Mouse (Mus musculus) thymus, postnatal 25 days (tissue): ENCODE data around the gene Arrdc2.
"Not testable (repeated sequence)": the region's sequence is repeated elsewhere in the genome, so short reads cannot be mapped to it uniquely, and the experiment has no call there.

Source experiments
- DNase-seq: peaks from one replicate; pipeline ENCODE4 v3.0.0; 2022

Gene Arrdc2

GRCm38 (mm10) chr8:70838654-70839407, 689 bp downstream of the Arrdc2 start:
- DNase-seq, result no peak

DNA sequence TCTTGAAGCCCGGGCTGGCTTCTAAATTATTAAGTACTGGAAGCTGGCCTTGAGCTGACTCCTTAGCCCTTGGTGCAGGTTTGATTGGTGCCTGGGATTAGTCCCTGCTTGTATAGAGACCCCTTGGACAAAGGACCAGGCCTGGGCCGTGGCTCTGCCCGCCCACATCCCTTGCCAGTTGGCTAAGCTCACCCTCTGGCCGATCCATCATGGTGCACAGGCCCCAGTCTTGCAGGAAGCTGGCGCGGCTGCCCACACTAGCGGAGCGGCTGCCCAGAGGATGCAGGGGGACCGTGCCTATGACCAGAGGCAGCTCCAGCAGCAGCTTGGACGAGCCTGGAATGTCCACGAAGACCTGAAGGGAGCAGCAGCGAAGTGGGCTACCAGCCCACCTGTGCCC, 2.9 kb downstream of the Arrdc2 start:
- no peak for DNase-seq

- no peak for DNase-seq
Measured at GRCm38 (mm10) chr8:70834071-70834470, 5.4 kb downstream of the Arrdc2 start.

GRCm38 (mm10) chr8:70833520-70833919, 6.0 kb downstream of the Arrdc2 start:
- DNase-seq, result no peak

GRCm38 (mm10) chr8:70833018-70833482, 6.5 kb downstream of the Arrdc2 start:
- DNase-seq, result peak; percentile 48

- DNase-seq, result no peak
Measured at GRCm38 (mm10) chr8:70832371-70832770, 7.1 kb downstream of the Arrdc2 start.

- no peak for DNase-seq
Measured at GRCm38 (mm10) chr8:70831517-70831916, 8.0 kb downstream of the Arrdc2 start.

DNA sequence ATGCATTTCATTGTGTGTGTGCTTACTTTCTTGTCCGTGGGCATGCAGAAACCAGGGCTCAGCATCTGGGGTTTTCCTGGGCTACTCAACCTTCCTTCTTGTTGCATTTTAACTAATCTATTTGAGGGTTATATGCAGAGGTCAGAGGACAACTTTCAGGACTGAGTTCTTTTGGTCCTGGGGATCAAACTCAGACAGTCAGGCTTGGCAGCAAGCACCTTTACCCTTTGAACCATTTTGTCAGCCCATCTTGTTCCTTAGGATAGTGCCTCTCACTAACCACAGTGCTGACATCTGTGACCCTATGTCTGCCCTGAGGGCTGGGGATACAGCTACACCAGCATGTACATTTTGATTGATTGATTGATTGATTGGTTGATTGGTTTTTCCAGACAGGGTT, 11.7 kb downstream of the Arrdc2 start:
- no peak for DNase-seq

DNA sequence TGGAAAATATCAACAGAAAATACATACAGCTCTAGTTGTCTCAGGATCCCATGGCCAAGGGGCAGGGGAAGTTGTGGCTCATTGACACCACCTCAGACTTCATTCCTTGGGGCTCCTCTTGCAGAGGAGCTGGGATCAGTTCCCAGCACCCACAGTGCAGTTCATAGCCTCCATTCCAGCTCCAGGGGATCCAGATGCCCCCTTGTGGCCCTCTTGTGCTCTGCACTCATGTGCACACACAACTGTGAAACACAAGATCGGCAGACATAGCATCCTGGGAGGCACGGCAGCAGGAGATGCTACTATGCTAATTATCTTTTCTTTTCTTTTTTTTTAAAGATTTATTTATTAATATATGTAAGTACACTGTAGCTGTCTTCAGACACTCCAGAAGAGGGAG, 12.5 kb downstream of the Arrdc2 start:
- DNase-seq, result no peak

- DNase-seq, result no peak
Measured at GRCm38 (mm10) chr8:70825816-70826215, 13.7 kb downstream of the Arrdc2 start.

DNA sequence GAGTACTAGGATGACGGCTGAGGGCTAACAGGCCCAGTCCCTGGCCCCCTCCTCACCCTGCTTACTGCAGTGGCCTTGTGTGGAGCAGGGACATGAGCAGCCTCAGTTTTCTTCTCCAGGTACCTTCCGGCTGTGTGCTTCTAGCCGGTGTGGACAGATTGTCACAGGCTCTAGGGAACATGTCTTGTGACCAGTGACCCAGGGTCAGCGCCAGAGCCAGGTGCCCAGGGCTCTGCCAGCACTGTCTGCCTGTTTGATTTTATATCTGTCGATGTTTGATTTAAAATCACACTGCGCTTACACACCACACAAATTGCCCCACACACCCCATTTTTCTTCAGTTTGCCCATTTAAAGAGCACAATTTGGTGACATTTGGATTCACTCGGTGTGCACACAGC, 15.7 kb downstream of the Arrdc2 start:
- no peak for DNase-seq

GRCm38 (mm10) chr8:70822594-70822993, 16.9 kb downstream of the Arrdc2 start:
- DNase-seq, result not testable (repeated sequence)

DNA sequence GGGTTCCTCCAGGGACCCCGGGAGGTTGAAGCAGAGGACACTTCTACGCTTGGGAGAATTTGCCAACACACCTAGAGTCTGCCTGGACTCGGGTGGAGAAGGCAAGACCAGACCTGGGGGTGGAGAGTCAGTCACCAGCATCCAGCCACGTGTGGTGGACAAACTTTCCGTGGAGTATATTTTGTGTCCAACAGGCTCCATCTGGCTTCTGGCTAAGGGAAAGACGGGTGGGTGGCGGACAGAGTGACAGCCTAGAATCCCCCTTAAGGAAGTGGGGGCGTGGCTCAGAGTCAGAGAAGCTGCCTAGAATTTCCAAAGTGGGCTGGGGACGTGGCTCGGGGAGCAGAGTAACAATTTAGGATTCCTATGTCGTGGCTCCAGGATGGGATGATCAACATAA, 17.5 kb downstream of the Arrdc2 start:
- no peak for DNase-seq

GRCm38 (mm10) chr8:70821399-70821962, 18.0 kb downstream of the Arrdc2 start:
- peak; percentile 74 for DNase-seq

GRCm38 (mm10) chr8:70820101-70820935, 19.2 kb downstream of the Arrdc2 start:
- no peak for DNase-seq

GRCm38 (mm10) chr8:70816679-70817078, 22.8 kb downstream of the Arrdc2 start:
- DNase-seq, result no peak

DNA sequence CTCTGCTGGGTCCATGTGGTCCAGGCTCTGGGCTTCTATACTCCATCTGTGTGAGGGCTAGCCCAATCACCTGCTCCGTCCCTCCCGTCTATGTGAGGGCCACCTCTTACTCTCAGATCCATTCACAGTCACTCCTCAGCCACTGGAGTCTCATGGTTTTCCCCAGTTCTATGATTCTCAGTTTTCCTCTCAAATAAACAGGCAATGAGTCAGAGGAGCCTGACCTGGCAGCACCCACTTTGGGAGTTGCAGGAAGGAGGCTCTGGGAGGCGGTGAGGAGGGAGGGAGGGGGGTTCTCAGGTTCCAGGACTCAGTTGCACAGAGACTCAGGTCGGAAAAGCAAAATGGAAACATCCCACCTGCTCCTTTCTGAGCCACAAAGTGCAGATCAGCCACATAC, 26.6 kb downstream of the Arrdc2 start:
- DNase-seq, result no peak

DNA sequence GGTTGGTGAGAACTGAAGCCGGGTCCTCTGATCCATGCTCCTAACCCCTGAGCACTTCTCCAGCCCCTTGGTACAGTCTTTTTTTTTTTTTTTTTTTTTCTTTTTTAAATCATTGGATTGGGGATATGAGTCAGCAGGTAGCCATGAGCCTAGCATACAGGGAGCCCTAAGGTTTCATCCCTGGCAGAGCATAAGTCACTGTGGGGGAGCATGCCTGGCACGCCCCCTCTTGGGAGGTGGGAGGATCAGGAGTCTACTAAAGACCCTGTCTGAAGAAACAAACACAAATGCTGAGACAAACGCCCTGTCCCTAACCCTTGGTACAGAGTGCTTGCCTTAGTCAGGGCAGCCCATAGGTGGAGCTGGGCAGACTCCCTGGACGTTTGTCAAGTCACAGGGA, 27.5 kb downstream of the Arrdc2 start:
- no peak for DNase-seq

DNA sequence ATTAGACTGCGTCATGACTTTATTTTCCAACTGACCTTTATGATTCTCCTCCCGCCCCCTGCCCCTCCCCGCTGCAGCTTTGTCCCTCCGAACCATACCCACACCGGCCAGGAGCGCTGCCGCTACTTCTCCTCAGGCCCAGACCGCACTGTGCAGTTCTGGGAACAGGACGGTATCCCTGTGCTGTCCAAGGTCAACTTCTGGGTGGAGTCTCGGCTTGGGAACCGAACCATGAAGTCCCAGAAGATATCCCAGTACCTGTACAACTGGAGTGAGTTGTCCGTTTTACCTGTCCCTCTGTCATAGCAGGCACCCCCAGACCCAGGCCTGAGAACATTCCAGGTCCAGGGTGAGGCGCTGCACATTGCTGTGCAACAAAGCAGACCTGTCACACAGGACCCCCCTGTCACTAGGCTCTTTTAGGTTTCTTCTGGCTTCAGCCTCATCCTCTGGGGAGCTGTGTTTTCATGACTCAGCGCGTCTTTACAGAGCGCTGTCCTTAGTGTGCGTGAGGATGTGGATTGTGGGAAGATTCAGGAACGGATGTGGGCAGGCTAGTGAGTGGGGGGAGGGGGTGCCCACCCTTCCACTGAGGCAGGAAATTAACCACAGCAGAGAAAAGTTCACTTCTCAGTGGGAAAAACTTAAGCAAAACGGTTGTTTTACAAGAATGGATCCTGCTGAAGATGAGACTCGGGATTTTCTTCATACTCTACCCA, 28.4 kb downstream of the Arrdc2 start:
- DNase-seq, result peak; percentile 80

DNA sequence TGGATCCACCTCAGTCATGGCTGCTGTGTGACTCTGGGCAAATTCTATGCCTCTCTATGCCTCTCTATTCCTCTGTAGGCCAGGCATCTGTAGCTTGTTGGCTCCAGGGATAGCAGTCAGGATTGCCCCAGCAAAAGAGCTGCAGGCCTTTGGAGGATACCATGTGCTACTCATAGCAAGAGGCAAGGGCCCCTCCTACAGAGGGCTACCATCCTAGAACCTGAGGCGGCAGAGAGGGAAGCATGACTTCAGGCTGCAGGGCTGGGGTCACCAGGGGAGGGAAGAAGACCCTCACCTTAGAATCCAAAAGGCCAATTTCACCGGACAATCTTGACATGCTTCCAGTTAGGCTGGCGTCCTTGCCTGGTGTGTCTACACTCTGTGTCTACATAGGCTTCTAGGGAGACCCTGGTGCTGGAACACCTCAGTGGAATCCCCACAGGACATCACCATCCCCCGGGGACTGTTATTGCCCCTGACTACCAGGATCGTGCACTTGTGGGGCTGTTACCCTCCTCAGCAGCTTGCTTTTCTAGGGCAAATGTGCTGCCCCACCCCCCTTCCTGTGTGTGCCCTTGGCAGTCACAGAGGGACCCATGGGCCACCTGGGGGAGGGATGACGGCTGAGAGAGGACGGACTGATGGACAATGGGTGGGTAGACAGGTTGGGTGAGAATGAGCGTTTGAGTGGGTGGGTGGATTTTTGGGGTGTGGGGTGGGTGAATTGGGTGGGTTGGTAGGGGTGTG, 30.4 kb downstream of the Arrdc2 start:
- peak; percentile 80 for DNase-seq

DNA sequence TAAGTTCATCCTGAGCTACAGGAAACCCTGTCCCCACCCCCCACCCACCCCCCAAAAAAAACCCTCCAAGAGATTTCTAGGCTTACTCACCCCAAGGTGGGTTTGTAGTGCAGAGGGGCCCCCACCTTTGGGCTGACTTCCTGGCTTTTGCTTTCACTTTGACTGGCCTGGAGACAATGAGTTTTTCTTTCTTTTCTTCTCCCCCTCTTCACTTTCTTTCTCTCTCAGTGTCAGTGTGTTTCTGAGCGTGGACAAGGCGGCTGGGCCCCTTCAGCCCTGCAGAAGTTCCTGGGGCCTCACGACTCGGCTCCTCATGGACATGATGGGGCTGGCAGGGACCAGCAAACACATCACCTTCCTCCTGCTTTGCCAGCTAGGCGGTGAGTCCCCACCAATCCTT, 31.3 kb downstream of the Arrdc2 start, which contains the start of gene Il12rb1:
TSS of gene Il12rb1 (plus strand) at position 211 of the 400 bp plus-strand sequence.
- peak; percentile 68 for DNase-seq

GRCm38 (mm10) chr8:70807304-70807703, 32.2 kb downstream of the Arrdc2 start:
- DNase-seq, result peak; percentile 25
